Mouse (Mus musculus): ENCODE measurements around the gene Rpusd3. TPM values are rescaled to one million over a fixed set of nuclear protein-coding genes. Genes with fewer than 3 reads are reported as not detected.

The Rpusd3 gene
- total RNA-seq, 2 experiments from 2014 or later, result 4.6 to 7.2 TPM

DNA sequence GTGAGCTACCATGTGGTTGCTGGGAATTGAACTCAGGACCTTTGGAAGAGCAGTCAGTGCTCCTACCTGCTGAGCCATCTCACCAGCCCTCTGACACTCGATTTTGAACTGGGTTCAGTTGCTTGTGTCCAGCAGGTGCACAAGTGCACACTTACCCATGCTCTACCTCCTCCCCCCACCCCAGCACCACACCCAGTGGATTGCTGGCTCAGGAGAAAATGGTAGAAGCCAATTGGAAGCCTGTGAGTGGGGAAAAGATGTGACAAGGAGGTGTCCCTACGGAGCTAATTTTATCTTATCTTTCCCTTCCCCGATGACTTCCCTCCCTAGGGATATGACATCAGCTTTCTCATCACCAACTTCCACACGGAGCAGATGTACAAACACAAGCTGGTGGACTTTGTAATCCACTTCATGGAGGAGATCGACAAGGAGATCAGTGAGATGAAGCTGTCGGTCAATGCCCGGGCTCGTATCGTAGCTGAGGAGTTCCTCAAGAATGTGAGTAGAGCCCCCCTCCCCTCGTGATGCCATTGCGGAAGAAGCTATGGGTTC is 33.9 kb downstream of the Rpusd3 start:
- no peak for DNase-seq

DNA sequence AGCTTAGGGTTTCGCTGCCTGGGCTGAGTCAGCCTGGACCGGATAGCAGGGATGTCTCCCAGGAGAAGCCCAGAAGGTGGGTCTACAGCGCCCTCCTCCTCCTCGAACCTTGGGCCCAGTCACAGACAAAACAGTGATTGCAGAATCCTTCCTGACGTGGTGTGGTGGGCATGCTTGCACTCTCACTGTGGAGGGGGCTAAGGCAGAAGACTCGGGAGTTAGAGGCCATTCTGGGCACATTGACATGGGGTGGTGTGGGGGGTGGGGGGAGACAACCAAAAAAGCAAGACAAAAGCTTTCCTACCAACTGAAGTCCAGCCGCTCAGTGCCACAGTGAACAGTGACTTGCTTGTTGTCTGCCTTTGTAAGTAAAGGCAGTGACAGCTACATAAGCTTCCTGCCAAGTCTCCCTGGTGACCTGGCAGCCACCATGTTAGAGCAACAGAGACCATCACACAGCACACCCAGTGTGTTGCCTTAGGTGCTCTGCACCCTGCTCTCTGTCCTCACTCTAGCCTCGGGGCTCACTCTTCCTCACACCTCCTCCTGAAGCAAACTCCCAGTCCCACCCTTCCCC is 34.7 kb downstream of the Rpusd3 start:
- no peak for DNase-seq

DNA sequence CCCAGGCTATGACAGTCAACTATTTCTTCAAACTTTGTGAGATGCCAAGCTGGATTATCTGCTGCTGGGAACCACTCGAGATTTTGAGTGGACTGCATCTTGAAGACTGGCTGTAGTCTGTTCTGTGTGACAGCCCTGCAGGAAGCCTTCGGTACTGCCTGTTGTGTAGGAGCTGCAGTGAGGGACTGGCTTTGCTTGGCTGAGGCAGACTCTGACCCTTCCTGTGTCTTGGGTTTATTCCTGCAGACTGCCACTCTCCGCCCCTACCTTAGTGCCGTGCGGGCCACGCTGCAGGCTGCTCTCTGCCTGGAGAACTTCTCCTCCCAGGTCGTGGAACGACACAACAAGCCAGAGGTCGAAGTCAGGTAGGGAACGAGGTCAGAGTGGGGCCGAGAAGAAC is 38.7 kb downstream of the Rpusd3 start:
- DNase-seq, result no peak

DNA sequence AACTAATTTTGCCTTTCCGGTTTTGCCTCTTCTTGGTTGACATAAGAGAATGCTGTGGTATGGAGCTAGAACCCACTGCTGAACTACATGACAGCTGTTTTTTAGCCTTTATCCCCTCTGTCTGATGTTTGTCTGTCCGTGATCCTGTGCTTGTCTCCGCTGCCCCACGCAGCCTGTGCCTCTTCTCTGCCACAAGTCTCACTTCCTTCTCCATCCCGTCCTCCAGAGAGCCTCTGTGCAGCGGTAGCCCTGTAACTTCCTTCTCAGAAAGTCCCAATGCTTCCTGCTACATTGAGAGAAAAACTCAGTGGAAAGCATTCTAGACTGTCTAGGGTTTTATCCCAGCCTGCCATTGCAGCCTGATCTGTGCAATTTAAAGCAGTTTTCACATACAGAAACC is 39.9 kb downstream of the Rpusd3 start:
- DNase-seq, result no peak

DNA sequence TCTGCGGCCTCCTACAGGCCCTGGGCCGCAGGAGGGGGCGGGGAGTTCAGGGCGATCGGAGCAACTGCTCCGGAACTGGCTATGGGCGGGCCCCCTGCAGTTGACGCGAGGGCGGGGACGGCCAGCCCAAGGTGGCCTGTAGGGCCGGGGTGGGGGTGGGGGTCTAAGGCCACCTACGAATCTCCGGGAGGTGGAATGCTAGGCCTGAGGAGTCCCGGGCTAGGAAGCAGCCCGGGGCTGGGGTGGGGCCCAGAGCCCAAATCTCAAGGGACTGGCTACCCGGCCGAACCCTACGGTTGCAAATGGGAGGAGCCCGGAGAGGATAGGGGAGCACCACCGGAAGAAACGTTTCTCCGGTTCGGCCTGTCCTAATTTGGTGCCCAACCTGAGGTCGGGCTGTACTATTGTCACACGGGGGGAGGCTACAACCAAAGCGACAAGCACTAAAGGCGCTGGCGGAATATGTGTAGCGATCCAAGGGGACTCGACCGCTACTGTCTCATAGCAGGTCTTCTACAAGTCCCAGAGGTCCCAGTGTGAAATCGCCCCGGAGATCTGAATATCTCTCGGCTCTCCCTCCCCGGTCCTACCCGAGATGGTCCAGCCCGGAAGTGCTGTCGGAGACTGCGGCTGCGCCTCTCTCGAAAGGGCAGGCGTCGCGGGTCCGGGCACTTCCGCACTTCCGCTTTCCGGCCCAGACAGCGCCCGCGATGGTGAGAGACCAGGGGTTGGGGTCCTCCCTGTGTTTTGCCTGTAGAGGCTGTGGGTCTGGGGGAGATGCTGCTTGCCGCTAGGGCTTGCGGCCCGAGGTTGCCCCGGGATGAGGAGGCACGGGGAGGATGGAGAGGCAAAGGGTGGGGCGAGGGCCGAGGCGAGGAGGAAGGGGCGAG is 41.4 kb downstream of the Rpusd3 start, which contains the start of the genes Tada3 and Arpc4:
Gene Tada3 (minus strand): TSS at position 388 of the 890 bp plus-strand sequence.
Gene Arpc4 (plus strand): TSS at position 620 of the 890 bp plus-strand sequence.
- DNase-seq, result peak; percentile 93 to 94

DNA sequence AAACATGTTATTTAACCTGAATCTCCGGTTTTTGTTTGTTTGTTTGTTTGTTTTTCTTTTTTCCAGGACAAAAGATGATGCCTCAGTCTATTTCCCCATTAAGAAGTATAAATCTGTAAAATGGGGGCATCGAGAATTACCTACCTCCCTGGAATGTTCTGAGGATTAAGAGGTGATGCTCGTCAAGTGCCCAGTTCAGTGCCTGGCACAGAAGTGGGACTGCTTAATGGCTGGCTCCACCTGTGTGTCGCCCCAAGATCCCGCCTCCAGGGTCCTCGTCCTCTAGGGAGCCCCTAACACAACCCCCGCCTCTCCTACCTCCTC is 42.0 kb downstream of the Rpusd3 start:
- no peak for DNase-seq

DNA sequence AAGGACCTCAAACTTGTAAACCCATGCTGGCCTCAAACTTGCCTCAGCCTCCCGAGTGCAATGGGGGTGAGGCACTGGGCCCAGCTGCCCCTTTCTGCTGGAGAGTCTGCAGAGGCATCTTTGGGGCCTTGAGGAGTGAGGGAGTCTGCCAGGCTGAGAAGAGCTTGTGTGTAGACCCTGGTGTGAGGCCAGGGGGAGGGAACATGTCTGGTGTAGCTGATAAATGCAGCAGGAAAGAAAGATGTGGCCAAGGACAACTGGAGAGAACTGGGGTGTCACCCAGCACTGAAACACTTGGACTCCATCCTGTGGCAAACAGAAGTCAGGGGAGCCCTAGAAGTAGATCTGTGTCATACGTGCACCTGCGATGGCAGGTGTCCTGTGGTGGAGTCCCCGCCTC is 45.6 kb downstream of the Rpusd3 start:
- DNase-seq, result peak; percentile 19 to 22

DNA sequence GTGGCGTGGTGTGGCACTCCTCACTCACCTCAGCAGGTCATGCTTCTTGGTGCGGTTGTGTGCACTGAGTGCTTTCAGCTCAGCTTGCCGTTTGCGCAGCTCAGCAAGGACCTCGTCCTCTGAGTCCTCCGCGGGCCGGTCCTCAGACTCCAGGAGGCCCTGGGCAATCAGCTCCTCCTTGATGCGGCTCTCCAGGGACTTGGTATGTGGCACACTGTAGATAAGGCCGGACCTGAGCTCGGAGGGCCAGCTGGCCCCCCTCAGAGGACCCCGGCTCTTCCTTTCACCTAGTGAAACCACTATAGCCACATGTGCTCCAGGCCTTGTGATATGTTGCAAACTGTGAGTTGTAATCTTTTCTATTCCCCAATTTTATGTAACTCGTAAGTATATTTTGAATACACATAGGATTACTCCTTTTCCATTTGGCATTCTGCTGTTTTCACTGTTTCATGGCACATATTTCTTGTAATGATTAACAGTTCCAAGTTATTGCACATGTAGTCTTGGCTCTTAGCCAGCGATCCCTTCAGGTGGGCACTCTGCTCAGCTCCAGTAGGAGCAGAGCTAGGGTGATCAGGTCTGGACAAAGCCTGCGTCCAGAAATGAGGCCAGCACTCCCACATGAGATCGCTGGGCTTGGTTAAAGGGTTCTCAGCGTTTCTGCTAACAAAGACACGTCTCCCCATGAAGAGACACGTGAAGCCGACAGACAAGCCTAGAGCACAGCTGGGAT is 48.8 kb downstream of the Rpusd3 start:
- no peak for DNase-seq

DNA sequence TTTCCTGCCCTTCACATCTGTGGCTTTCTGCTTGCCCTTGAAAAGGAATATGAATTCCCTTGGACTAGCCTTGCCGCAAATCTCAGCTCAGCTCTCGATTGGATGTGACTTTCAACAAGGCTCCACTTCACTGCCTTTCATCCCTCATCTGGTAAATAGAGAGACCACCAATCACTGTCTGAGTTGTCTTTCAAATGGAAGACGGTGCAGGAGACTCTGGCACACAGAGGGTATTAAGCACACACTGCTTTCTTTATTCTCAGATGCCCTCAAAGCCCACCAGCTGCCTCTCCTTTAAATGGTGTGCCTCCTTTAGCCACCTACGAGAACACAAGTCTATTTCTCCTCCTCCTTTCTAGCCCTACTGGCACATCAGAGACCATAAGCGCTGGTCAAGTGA is 50.6 kb downstream of the Rpusd3 start:
- no peak for DNase-seq

DNA sequence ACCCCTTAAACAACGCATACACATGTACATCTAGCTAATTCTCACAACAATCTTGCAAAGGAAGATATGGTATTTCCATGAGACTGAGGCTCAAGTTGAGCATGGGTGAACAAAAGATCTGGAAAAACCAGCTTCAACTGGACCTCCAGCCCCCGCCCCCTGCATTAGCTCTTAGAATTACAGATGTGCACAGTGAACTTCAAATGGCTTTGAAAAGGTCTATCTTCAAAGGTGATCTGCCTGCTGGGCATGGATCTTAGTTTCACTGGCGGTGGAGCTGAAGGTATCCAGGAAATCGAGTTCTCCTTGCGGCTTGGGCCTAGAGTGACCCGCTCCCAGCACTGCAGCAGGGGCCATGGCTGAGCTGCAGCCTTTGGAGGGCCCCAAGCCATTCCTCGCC is 51.0 kb downstream of the Rpusd3 start:
- no peak for DNase-seq

DNA sequence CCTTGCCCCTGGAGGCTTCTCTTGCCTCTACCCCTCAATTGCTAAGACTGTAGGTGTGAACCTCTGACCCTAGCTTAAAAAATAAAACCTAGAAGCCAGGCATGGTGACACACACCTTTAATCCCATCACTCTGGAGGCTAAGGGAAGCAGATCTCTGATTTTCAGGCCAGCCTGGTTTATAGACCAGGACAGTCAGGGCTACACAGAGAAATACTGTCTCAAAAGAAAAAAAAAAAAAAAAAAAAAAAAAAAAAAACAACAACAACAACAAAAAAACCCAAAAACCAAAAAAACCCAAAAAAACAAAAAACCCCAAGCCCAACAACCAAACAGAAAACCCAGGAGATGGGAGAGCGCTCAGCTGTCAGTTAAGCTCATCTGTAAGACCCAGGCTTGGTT is 51.6 kb downstream of the Rpusd3 start:
- DNase-seq, result no peak

DNA sequence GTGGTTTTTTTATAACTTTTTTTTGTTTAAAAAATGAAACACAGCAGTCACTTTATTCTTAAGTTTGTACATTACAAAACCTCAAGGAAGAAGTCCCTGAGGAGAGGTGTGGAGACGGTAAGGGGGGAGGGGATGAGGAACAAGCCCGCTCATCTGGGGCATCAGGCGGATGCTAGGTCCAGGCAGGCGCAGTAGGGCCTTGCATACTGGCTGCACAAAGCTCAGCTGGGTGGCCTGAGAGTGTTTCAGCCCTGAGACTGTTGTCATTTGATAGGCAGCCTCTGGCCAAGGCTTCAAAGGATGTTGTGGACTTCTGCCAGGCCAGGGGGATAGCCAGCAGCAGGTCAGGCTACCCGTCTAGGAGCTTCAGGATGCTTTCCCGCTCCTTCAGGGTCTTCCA is 52.5 kb downstream of the Rpusd3 start:
- DNase-seq, result no peak

Small RNAs within 50 kb of the gene (microRNA-seq; reads per million reads assigned to microRNA genes)
- not detected for gene Gm24387

Other genes with a start within 250 kb of the Rpusd3 start
- gene Lhfpl4, start 224.0 kb downstream of the Rpusd3 start, total RNA-seq (2021), result 1 to 10 TPM; 2.9 to 3.1 TPM
- gene Mtmr14, start 181.5 kb downstream of the Rpusd3 start, total RNA-seq (2021), result 10 to 100 TPM; 19.7 to 30.1 TPM
- 1 to 10 TPM; 1.1 TPM for gene Cpne9, start 137.0 kb downstream of the Rpusd3 start, total RNA-seq (2021)
- 10 to 100 TPM; 25.2 to 27.2 TPM for gene Brpf1, start 112.2 kb downstream of the Rpusd3 start, total RNA-seq (2021)
- gene Ogg1, start 92.4 kb downstream of the Rpusd3 start, total RNA-seq (2021), result 10 to 100 TPM; 14.0 to 15.4 TPM
- gene Camk1, start 75.4 kb downstream of the Rpusd3 start, total RNA-seq (2021), result 10 to 100 TPM; 46.4 to 53.9 TPM
- gene Tada3, start 41.5 kb downstream of the Rpusd3 start, total RNA-seq (2021), result 10 to 100 TPM; 36.3 to 43.8 TPM
- gene Arpc4, start 41.2 kb downstream of the Rpusd3 start, total RNA-seq (2021), result 100 to 1,000 TPM; 193 to 213 TPM
- 1 to 10 TPM; 2.2 to 3.6 TPM for gene Ttll3, start 30.1 kb downstream of the Rpusd3 start, total RNA-seq (2021)
- gene Cidec, start 16.4 kb upstream of the Rpusd3 start, total RNA-seq (2021), result 100 to 1,000 TPM; 344 to 362 TPM
- 10 to 100 TPM; 45.0 to 50.6 TPM for gene Jagn1, start 23.2 kb upstream of the Rpusd3 start, total RNA-seq (2021)
- gene Il17re, start 39.1 kb upstream of the Rpusd3 start, total RNA-seq (2021), result under 1 TPM; 0.50 to 0.76 TPM
- 10 to 100 TPM; 18.1 to 19.5 TPM for gene Il17rc, start 52.1 kb upstream of the Rpusd3 start, total RNA-seq (2021)
- gene Creld1, start 64.0 kb upstream of the Rpusd3 start, total RNA-seq (2021), result 10 to 100 TPM; 55.9 to 58.0 TPM
- under 1 TPM; 0.17 to 0.26 TPM for gene Prrt3, start 82.6 kb upstream of the Rpusd3 start, total RNA-seq (2021)
- 100 to 1,000 TPM in 1 of 2 experiments, 10 to 100 TPM in 1; 96.2 to 122 TPM for gene Emc3, start 112.3 kb upstream of the Rpusd3 start, total RNA-seq (2021)
- 1 to 10 TPM in 1 of 2 experiments, under 1 TPM in 1; 0.83 to 1.5 TPM for gene Fancd2, start 112.3 kb upstream of the Rpusd3 start, total RNA-seq (2021)
- under 1 TPM in 1 of 2 experiments, not detected in 1; 0.40 TPM for gene Fancd2os, start 181.4 kb upstream of the Rpusd3 start, total RNA-seq (2021)
- 100 to 1,000 TPM; 164 to 225 TPM for gene Brk1, start 185.4 kb upstream of the Rpusd3 start, total RNA-seq (2021)
- 10 to 100 TPM; 27.1 to 32.8 TPM for gene Vhl, start 204.6 kb upstream of the Rpusd3 start, total RNA-seq (2021)
- gene Irak2, start 219.1 kb upstream of the Rpusd3 start, total RNA-seq (2021), result 10 to 100 TPM; 17.8 to 21.9 TPM